Mouse (Mus musculus): ENCODE results near the gene Gm21985.
"Not testable (repeated sequence)": the region's sequence is repeated elsewhere in the genome, so short reads cannot be mapped to it uniquely, and the experiment has no call there.

The Gm21985 gene

DNA sequence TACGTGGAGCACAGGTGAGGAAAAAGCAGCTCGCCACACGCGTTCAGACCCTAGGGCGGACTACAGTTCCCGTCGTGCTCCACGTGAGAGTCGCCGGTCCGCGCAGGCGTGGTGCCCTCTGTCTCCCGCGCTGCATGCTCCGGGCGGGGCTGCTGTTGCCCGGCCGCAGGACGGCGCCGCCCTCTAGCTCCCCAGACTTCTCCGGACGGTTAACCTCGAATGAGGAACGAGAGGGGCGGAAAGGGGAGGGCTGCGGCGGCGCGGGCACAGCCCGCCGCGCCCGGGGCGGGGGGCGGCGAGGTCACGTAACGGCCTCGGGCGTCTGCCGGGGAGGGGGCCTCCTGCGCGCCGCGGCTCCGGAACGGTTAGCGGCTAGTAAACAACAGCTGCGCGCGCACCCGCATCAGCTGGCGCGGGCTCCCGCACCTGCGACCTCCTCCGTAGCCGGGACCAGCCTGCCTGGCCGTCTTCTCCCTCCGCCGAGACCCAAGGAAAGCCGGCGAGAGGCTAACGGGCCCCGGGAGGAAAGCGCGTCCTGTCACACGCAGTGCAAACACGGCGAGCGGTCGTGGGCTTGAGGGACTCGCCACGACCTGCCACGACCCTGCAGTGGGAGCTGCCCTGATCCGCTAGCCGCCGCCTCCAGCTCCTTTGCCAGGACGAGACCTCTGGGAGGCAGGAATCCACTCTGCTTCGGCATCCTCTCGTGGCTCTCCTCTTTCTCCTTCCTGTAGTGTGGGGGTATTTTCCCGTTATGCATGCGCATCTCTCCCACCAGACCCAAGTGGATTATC, 469 bp upstream of the Gm21985 start, which contains the start of gene Slc12a6:
Slc12a6 (plus strand) TSS at position 378 of the 794 bp plus-strand sequence.
- DNase-seq (ENCODE audit: low spot score in 2 of 2), result peak; percentile 95 to 96

DNA sequence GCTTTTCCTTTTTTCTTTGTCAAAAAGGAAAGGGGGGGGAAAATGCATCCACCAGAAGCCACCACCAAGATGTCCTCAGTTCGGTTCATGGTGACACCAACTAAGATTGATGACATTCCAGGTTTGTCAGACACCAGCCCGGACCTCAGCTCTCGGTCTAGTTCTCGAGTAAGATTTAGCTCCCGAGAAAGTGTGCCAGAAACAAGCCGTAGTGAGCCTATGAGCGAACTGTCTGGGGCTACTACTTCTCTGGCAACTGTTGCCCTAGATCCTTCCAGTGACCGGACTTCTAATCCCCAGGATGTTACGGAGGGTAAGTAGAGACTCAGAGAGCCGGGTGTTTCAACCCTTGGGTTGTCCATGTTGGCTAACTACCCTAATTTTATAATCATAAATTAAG, 666 bp downstream of the Gm21985 start:
- peak; percentile 8 to 19 for DNase-seq (ENCODE audit: low spot score in 2 of 2)

DNA sequence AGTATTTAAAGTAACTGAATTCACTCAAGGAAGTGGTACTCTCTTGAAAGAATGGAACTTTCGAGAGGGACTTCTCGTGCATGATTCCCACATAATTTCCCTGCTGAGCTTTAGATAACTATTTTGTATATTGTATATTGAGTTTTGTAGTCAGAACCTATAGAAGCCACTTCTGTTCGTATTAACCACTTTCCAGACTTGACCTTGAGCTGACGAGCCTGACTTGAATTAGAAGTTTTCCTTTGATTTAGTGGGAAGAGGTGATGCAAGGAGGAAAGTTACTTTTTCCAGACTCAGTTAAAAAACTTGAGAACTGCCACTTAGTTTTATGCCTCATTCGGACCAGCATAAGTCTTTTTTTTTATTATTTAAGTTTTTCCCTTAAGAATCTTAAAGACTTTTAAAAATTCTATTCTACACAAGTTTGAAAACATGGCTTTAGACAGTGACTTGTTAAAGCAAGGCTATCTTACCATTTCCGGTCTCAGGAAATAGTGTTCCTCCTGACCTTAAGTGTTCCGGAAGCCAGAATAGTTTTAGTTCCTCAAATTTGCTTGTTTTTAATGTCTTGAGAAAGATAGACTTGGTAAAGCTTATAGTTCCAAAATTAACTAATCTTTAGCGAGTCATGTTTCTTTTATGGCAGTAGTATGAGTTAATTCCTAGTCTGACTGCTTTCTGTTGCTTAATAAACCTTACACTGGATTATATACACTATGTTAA, 1.6 kb downstream of the Gm21985 start:
- peak; percentile 60 to 77 for DNase-seq (ENCODE audit: low spot score in 2 of 2)

DNA sequence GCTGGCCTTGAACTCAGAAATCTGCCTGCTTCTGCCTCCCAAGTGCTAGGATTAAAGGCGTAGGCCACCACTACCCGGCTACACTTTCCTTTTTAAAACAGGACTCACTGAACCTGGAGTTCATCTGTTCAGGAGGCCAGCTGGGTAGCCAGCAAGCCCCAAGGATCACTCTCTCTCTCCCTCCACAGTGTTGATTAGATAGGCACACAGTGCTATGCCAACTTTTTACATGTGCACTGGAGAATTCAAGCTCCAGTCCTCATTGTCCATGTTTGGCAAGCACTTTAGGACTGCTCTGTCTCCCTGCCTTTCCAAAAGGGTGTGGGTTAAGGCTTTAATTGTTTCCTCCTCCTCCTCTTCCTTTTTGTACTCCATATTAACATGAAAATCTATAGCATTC, 3.9 kb downstream of the Gm21985 start:
- DNase-seq (ENCODE audit: low spot score in 2 of 2), result no peak

- no peak for DNase-seq (ENCODE audit: low spot score in 2 of 2)
Observed at GRCm38 (mm10) chr2:112272909-112273308, 6.8 kb downstream of the Gm21985 start.

DNA sequence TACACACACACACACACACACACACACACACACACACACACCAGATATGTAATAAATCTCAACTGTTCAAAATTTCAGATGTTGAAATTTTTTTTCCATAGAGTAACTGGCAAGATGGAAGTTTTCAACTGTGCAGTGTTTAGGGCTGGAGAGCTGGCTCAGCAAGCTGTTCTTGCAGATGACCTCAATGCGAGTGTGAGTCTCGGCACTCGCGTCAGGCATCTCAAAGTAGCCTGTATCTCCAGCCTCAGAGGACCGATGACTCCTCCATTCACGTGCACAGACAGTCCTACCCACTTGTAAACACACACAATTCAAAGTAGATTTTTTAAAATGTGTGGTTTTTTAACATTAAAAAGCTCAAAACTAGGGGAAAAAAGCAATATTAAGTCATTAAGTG, 7.4 kb downstream of the Gm21985 start:
- DNase-seq (ENCODE audit: low spot score in 2 of 2), result no peak

DNA sequence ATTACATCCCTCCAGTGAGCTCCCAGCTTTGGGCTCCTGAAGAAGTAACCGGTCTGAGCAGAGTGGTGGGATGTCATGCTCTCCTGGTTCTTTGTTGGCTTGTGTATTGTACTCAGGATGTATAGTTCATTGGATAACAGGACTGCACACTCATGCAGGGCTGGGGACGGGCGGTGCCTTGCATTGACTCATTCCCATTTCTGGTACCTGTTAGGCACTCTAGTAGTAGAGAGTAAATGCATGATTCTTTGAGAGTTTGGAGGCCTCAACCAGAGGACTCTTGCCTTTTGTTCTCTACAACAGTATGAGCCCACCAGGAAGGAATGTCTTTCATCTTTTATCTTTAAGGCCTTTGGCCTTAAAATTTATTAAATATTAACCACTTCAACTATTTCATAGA, 10.8 kb downstream of the Gm21985 start:
- DNase-seq (ENCODE audit: low spot score in 2 of 2), result no peak

DNA sequence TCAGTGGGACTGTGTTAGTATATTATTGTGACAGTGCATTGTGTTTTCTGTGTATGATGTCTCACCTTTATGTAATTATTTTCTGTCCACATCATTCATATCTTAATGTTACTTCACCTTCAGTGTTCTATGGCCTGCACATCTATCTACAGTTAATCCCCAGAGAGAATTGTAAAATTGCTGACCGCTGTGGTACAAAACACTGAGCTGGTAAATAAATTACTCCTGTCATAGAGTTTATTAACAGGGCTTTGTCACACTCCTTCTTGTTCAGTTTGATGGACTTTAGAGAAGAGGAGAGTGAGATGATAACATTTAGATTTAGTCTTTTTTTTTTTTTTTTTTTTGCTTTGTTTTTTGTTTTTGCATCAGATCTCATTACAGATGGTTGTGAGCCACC, 16.7 kb downstream of the Gm21985 start:
- DNase-seq (ENCODE audit: low spot score in 2 of 2), result no peak

DNA sequence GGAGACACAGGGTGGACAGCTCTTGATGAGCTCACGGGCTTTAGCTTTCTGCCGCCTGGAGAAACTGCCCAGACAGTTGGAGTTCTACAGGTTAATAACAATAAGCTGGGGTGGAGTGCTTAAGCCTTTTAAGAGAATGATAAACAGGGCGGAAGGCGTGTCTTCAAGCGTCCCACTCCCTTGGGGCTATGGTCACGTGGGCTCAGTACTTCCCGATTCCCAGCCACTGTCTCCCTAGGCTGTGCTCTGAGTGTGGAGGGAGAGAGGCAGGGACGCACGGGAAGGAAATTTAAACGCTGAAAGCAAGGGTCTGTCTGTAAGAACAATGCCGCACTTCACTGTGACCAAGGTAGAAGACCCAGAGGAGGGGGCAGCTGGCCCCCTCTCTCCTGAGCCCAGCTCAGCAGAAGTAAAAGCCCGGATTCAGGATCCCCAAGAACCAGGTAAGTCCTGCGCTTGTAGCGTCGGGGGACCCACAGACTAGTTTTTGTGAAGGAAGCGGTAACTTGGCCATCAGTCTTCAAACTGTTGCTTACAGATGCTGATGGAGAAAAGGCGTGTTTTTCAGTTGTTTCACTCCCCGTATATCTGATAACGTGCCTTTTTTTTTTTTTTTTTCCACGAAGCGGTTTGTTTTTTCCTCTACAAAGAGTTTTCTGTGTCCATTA, 18.4 kb downstream of the Gm21985 start:
- no peak for DNase-seq (ENCODE audit: low spot score in 2 of 2)

- no peak for DNase-seq (ENCODE audit: low spot score in 2 of 2)
Observed at GRCm38 (mm10) chr2:112285031-112285390, 18.9 kb downstream of the Gm21985 start.

GRCm38 (mm10) chr2:112286062-112286461, 19.9 kb downstream of the Gm21985 start:
- not testable (repeated sequence) for DNase-seq (ENCODE audit: low spot score in 2 of 2)

- DNase-seq (ENCODE audit: low spot score in 2 of 2), result no peak
Observed at GRCm38 (mm10) chr2:112287059-112287458, 20.9 kb downstream of the Gm21985 start.

DNA sequence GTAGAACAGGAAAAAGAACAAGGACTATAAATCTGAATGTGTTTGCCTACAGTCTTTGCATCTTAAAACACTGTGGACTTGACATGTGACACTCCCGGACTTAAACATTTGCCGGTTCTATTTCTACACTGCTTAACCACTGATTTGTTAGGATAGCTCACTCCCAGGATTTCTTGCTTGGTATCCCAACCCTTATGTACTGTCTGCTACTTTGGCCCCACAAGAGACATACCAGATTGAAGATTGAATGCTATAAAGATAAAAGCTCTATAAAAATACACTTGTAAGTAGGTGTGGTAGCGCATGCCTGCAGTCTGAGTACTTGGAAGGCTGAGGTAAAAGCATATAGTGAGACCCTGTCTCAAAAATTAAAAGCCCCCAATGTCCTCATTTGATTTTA, 23.4 kb downstream of the Gm21985 start:
- DNase-seq (ENCODE audit: low spot score in 2 of 2), result no peak

DNA sequence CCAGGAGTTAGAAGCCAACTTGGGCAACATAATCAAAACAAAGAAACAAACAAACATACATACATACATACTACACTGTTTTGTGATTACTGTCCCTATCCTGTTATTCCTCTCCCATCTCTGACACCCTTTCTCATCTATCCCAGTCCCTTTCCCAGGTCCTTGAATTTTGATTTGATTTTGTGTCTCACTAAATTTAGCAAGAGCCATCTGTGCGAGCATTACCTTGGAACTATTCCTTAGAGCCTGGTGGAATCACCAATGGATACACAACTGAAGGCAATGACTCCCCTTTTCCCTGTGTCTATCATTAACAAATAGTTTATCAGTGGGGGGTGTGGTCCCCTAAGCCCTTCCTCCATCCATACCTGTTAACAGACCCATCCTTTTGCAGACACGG, 26.7 kb downstream of the Gm21985 start:
- no peak for DNase-seq (ENCODE audit: low spot score in 2 of 2)

DNA sequence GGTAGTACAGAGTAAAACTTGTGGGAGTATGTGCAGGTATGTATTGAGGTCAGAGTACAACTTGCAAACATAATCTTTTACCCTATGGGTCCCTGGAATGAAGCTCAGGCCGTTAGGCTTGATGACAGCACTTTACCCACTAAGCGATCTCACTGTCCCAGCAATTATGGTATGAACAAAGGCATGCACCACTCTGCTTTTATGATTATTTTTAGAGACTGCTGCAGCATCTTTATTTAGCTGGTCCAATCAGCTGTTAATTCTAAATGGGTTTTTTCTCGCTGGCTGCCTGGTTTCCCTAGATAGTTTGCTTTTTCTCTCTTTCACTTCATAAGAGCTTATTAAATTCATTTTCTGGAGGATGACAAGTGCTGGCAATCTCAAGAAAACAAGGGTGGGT, 30.1 kb downstream of the Gm21985 start:
- DNase-seq (ENCODE audit: low spot score in 2 of 2), result no peak

- DNase-seq (ENCODE audit: low spot score in 2 of 2), result no peak
Observed at GRCm38 (mm10) chr2:112298221-112298620, 32.1 kb downstream of the Gm21985 start.

DNA sequence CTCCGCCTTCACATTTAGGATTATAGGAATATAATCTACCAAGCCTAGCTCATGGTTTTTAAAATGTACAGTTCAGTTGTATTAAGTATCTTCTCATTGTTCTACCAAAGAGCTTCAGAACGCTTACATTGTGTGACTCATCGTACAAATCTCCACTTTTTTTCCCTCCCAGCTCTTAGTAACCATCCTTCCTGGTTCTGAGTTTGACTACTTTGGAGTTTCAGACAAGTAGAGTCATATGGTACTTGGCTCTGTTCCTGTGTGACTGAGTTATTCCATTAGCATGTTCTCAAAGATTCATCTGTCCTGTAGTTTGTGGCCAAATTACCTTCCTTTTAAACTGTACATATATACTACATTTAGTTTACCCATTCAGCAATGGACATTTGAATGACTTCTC, 42.6 kb downstream of the Gm21985 start:
- DNase-seq (ENCODE audit: low spot score in 2 of 2), result no peak

DNA sequence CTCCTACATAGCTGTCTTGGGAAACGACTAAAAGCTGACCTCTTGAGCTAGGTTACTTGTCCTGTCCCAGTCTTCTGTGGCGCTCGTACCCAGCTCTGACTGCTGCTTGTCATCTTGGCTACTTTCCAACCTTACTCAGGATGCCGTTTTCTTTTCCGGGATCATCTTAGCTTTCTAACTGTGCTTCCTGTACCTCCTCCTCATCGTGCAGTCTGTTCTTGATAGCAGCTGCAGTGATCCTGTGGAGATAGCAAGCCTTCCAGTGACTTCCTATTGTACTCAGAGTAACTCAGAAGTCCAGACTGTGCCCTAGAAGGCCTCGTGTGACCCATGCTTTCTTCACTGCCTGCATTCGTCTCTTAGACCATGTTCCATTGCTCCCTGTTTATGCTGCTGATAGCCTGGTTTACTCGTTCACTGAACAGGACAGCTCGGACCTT, 43.1 kb downstream of the Gm21985 start:
- peak in 1 of 2 experiments; percentile 5 for DNase-seq (ENCODE audit: low spot score in 2 of 2)

DNA sequence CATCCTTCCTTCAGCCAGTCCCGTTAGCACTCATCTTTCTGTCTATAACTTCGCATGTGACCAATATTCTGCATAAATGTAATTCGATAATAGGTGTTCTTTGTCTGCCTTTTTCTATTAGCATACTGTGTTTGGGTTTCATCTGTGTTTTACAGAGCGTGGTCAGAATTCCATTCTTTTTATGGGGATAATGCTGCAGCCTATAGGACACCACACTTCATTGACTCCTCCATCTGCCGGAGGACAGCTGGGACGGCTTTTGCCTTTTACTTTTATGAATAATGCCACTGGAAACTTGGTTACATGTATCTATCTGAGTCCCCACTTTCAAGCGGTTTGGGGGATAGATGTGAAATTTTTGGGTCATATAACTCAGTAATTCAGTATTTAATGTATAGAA, 49.5 kb downstream of the Gm21985 start:
- DNase-seq (ENCODE audit: low spot score in 2 of 2), result no peak

- no peak for DNase-seq (ENCODE audit: low spot score in 2 of 2)
Observed at GRCm38 (mm10) chr2:112318227-112318626, 52.1 kb downstream of the Gm21985 start.

DNA sequence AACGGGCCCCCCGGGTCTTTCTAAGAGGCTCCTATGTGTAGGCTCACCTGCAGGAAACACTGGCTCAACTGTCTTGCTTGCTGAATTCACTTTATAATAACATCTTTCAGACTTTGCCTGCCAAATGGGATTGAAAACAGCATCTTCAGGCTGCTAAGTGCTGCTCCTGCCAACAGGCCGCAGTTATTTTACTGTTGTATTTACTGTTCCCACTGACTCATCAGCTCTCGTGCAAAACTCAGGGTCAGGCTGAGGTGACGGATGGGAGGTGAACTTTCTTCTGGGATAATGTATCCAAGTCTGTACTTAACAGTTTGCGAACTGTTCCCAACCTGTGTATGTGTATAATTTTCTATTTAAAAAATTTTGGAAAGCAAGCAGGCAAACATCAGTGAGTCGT, 52.8 kb downstream of the Gm21985 start:
- DNase-seq (ENCODE audit: low spot score in 2 of 2), result no peak

GRCm38 (mm10) chr2:112328069-112328777, 62.1 kb downstream of the Gm21985 start:
- DNase-seq (ENCODE audit: low spot score in 2 of 2), result no peak
